Mouse (Mus musculus): ENCODE data around the gene Hdgf. TPM values are rescaled to one million over a fixed set of nuclear protein-coding genes. Genes with fewer than 3 reads are reported as not detected.
"Not testable (repeated sequence)": the region's sequence is repeated elsewhere in the genome, so short reads cannot be mapped to it uniquely, and the experiment has no call there.

Gene Hdgf
- 182 and 248 TPM in 2 replicates for polyA plus RNA-seq (2016; fragmentation: Nextera tagmentation; extraction: Ambion mirVana)

GRCm38 (mm10) chr3:87905880-87906485 lies at the start of gene Hdgf:
TSS of gene Hdgf (plus strand) at chr3:87906321.
- peak; percentile 98 for DNase-seq (ENCODE audit: low spot score)
- 0 out of 2 replicates have a peak, but pooled peaks cover 4% of the 10 kb centered on the region for H3K36me3 ChIP-seq
- 3% methylated on average over 57 of the region's 57 CpGs for WGBS
- peak within 1 kb of the TSS; percentile 99 for H3K27ac ChIP-seq
- peak within 1 kb of the TSS; percentile 89 for H3K4me3 ChIP-seq
- H3K9me3 ChIP-seq, result no peaks in the 10 kb centered on the region
- peaks cover 47% of the 10 kb centered on the region for H3K4me1 ChIP-seq
- H3K27me3 ChIP-seq (ENCODE audit: insufficient read depth, poor library complexity, severe bottlenecking), result no peaks in the 10 kb centered on the region

- no peak for DNase-seq (ENCODE audit: low spot score)
- peaks cover 66% of the 10 kb centered on the region for H3K36me3 ChIP-seq
- H3K27ac ChIP-seq, result no peak overlapping the region
- peaks cover 11% of the 10 kb centered on the region for H3K4me1 ChIP-seq
- no peak overlapping the region for H3K4me3 ChIP-seq
- 79% methylated on average over 8 of the region's 8 CpGs for WGBS
- no peaks in the 10 kb centered on the region for H3K9me3 ChIP-seq
- no peaks in the 10 kb centered on the region for H3K27me3 ChIP-seq (ENCODE audit: insufficient read depth, poor library complexity, severe bottlenecking)
Measured at GRCm38 (mm10) chr3:87857666-87858065, 48.5 kb upstream of the Hdgf start.

- H3K27ac ChIP-seq, result no peak overlapping the region
- H3K9me3 ChIP-seq, result no peaks in the 10 kb centered on the region
- DNase-seq (ENCODE audit: low spot score), result no peak
- WGBS, result 37% methylated on average over 3 of the region's 3 CpGs
- H3K4me1 ChIP-seq, result no peaks in the 10 kb centered on the region
- peaks cover 83% of the 10 kb centered on the region for H3K36me3 ChIP-seq
- no peak overlapping the region for H3K4me3 ChIP-seq
- no peaks in the 10 kb centered on the region for H3K27me3 ChIP-seq (ENCODE audit: insufficient read depth, poor library complexity, severe bottlenecking)
Measured at GRCm38 (mm10) chr3:87859813-87860212, 46.3 kb upstream of the Hdgf start.

- not testable (repeated sequence) for DNase-seq (ENCODE audit: low spot score)
- WGBS, result 90% methylated on average over 4 of the region's 4 CpGs
Measured at GRCm38 (mm10) chr3:87864111-87864510, 42.0 kb upstream of the Hdgf start.

GRCm38 (mm10) chr3:87877730-87878129 lies 28.4 kb upstream of the Hdgf start:
- no peak for DNase-seq (ENCODE audit: low spot score)
- Histone ChIP-seq H3K27ac (no peak overlapping the region), H3K4me3 (no peak overlapping the region), H3K27me3 (ENCODE audit: insufficient read depth, poor library complexity, severe bottlenecking) (no peaks in the 10 kb centered on the region), H3K4me1 (peaks cover 6% of the 10 kb centered on the region; the same call in 1 of the 2 replicates), H3K9me3 (no peaks in the 10 kb centered on the region), H3K36me3 (peaks cover 54% of the 10 kb centered on the region)
- WGBS, result 64% methylated on average over 4 of the region's 4 CpGs

More at GRCm38 (mm10) chr3:87864111-87864510, 42.0 kb upstream of the Hdgf start:
- not testable (repeated sequence) for H3K9me3 ChIP-seq; H3K4me1 ChIP-seq; H3K27ac ChIP-seq; H3K27me3 ChIP-seq (ENCODE audit: insufficient read depth, poor library complexity, severe bottlenecking); H3K4me3 ChIP-seq
- peaks cover 88% of the 10 kb centered on the region for H3K36me3 ChIP-seq

GRCm38 (mm10) chr3:87884291-87884690 lies 21.8 kb upstream of the Hdgf start:
- peak overlapping the region; percentile 88 for H3K4me3 ChIP-seq
- peaks cover 19% of the 10 kb centered on the region for H3K36me3 ChIP-seq
- 0% methylated on average over 3 of the region's 3 CpGs for WGBS
- H3K9me3 ChIP-seq, result no peaks in the 10 kb centered on the region
- H3K27ac ChIP-seq, result peak overlapping the region; percentile 98
- peaks cover 27% of the 10 kb centered on the region for H3K4me1 ChIP-seq
- no peaks in the 10 kb centered on the region for H3K27me3 ChIP-seq (ENCODE audit: insufficient read depth, poor library complexity, severe bottlenecking)
- no peak for DNase-seq (ENCODE audit: low spot score)

GRCm38 (mm10) chr3:87884708-87885251 lies 21.3 kb upstream of the Hdgf start:
- H3K36me3 ChIP-seq, result peaks cover 16% of the 10 kb centered on the region
- under 1% methylated on average over 22 of the region's 28 CpGs for WGBS
- H3K4me3 ChIP-seq, result peak overlapping the region; percentile 88
- H3K27me3 ChIP-seq (ENCODE audit: insufficient read depth, poor library complexity, severe bottlenecking), result no peaks in the 10 kb centered on the region
- H3K4me1 ChIP-seq, result peaks cover 27% of the 10 kb centered on the region
- no peaks in the 10 kb centered on the region for H3K9me3 ChIP-seq
- DNase-seq (ENCODE audit: low spot score), result peak; percentile 80
- H3K27ac ChIP-seq, result peak overlapping the region; percentile 98

- whole genome bisulfite sequencing, result under 1% methylated on average over 33 of the region's 33 CpGs
- Histone ChIP-seq H3K27ac (peak within 1 kb of the TSS; percentile 98), H3K9me3 (no peaks in the 10 kb centered on the region), H3K4me3 (peak within 1 kb of the TSS; percentile 88), H3K27me3 (ENCODE audit: insufficient read depth, poor library complexity, severe bottlenecking) (no peaks in the 10 kb centered on the region), H3K4me1 (peaks cover 27% of the 10 kb centered on the region), H3K36me3 (peaks cover 10% of the 10 kb centered on the region)
- peak; percentile 99 for DNase-seq (ENCODE audit: low spot score)
Measured at GRCm38 (mm10) chr3:87885281-87886003, 20.7 kb upstream of the Hdgf start, which contains the start of gene Prcc. TSS of gene Prcc (minus strand) at chr3:87885608.

- Histone ChIP-seq H3K4me1 (peaks cover 27% of the 10 kb centered on the region), H3K9me3 (no peaks in the 10 kb centered on the region), H3K4me3 (peak overlapping the region; percentile 88), H3K36me3 (peaks cover 6% of the 10 kb centered on the region; the same call in 1 of the 2 replicates), H3K27ac (peak overlapping the region; percentile 98), H3K27me3 (ENCODE audit: insufficient read depth, poor library complexity, severe bottlenecking) (no peaks in the 10 kb centered on the region)
- DNase-seq (ENCODE audit: low spot score), result no peak
- 12% methylated on average over 10 of the region's 10 CpGs for WGBS
Measured at GRCm38 (mm10) chr3:87886004-87886365, 20.1 kb upstream of the Hdgf start.

- no peak for DNase-seq (ENCODE audit: low spot score)
- WGBS, result 85% methylated on average over 6 of the region's 6 CpGs
- H3K27ac ChIP-seq, result peak overlapping the region; percentile 98
Measured at GRCm38 (mm10) chr3:87886416-87886815, 19.7 kb upstream of the Hdgf start.

GRCm38 (mm10) chr3:87887400-87887799 lies 18.7 kb upstream of the Hdgf start:
- peaks cover 26% of the 10 kb centered on the region for H3K4me1 ChIP-seq
- H3K36me3 ChIP-seq; DNase-seq (ENCODE audit: low spot score); H3K27ac ChIP-seq; H3K4me3 ChIP-seq; H3K9me3 ChIP-seq; H3K27me3 ChIP-seq (ENCODE audit: insufficient read depth, poor library complexity, severe bottlenecking): not testable (repeated sequence)
- 88% methylated on average over 4 of the region's 4 CpGs for WGBS

More at GRCm38 (mm10) chr3:87886416-87886815, 19.7 kb upstream of the Hdgf start:
- peak overlapping the region; percentile 88; the same call in 1 of the 2 replicates for H3K4me3 ChIP-seq
- no peaks in the 10 kb centered on the region for H3K27me3 ChIP-seq (ENCODE audit: insufficient read depth, poor library complexity, severe bottlenecking)
- peaks cover 4% of the 10 kb centered on the region; the same call in 1 of the 2 replicates for H3K36me3 ChIP-seq
- H3K4me1 ChIP-seq, result peaks cover 27% of the 10 kb centered on the region
- no peaks in the 10 kb centered on the region for H3K9me3 ChIP-seq

GRCm38 (mm10) chr3:87891481-87891880 lies 14.6 kb upstream of the Hdgf start:
- Histone ChIP-seq H3K27me3 (ENCODE audit: insufficient read depth, poor library complexity, severe bottlenecking) (no peaks in the 10 kb centered on the region), H3K4me3 (no peak overlapping the region), H3K27ac (no peak overlapping the region), H3K36me3 (no peaks in the 10 kb centered on the region), H3K4me1 (peaks cover 2% of the 10 kb centered on the region; the same call in 1 of the 2 replicates), H3K9me3 (no peaks in the 10 kb centered on the region)
- 65% methylated on average over 3 of the region's 3 CpGs for WGBS
- no peak for DNase-seq (ENCODE audit: low spot score)

GRCm38 (mm10) chr3:87893367-87893905 lies 12.7 kb upstream of the Hdgf start:
- H3K4me3 ChIP-seq, result no peak overlapping the region
- 72% methylated on average over 3 of the region's 3 CpGs for WGBS
- H3K27ac ChIP-seq, result no peak overlapping the region
- H3K4me1 ChIP-seq, result no peaks in the 10 kb centered on the region
- H3K36me3 ChIP-seq, result no peaks in the 10 kb centered on the region
- H3K27me3 ChIP-seq (ENCODE audit: insufficient read depth, poor library complexity, severe bottlenecking), result no peaks in the 10 kb centered on the region
- no peak for DNase-seq (ENCODE audit: low spot score)
- H3K9me3 ChIP-seq, result no peaks in the 10 kb centered on the region
